ENCODE assay signal across 8 mouse cellular contexts in genomic region chr6:125494092-125494871, GRCm38 (mm10). TPM values are rescaled to one million over a fixed set of nuclear protein-coding genes. Genes with fewer than 3 reads are reported as not detected.
A peak's percentile ranks its signal among the peaks of the same experiment; 100 is the strongest.
DNase-seq lines count a peak whose midpoint lies in the region; ATAC-seq lines count a peak whose summit lies in the region.

Gene Cd9, minus strand, starts transcription at chr6:125494791.

- H3K9ac ChIP-seq in heart, embryonic 13.5 days = peak within 1 kb of the TSS; percentile 91
- H3K9ac ChIP-seq in kidney, embryonic 16.5 days (replicated peaks; ENCODE audit: low read length) = peak within 1 kb of the TSS; percentile 81
- peak within 1 kb of the TSS; percentile 68 for H3K9ac ChIP-seq in liver, embryonic 13.5 days

- peaks cover 48% of the 10 kb centered on the region for H3K4me1 ChIP-seq in heart, embryonic 13.5 days
- H3K4me1 ChIP-seq in kidney, embryonic 16.5 days (ENCODE audit: insufficient read depth, low read length) = peaks cover 32% of the 10 kb centered on the region
- H3K4me1 ChIP-seq in liver, embryonic 13.5 days (replicated peaks) = peaks cover 43% of the 10 kb centered on the region

- peak within 1 kb of the TSS; percentile 74 for H3K27ac ChIP-seq in heart, embryonic 13.5 days (replicated peaks)
- H3K27ac ChIP-seq in kidney, embryonic 16.5 days (ENCODE audit: low read length) = peak within 1 kb of the TSS; percentile 87
- H3K27ac ChIP-seq in liver, embryonic 13.5 days = peak within 1 kb of the TSS; percentile 2; the same call in 1 of the 2 replicates

- peak; percentile 58 for ATAC-seq in activated CD4-positive, CD25-positive, alpha-beta regulatory T cell, adult 4 months
- ATAC-seq in erythroblast, adult 5-6 weeks (replicated peaks; ENCODE audit: low FRiP score, poor library complexity, severe bottlenecking) = no peak
- peak; percentile 53; the same call in 1 of the 2 replicates for ATAC-seq in heart, embryonic 13.5 days (ENCODE audit: extremely low read depth, insufficient number of reproducible peaks, low FRiP score, low TSS enrichment)
- ATAC-seq in kidney, embryonic 16.5 days (ENCODE audit: low FRiP score, low TSS enrichment) = peak; percentile 87
- peak; percentile 68 for ATAC-seq in liver, embryonic 13.5 days (ENCODE audit: low read depth)

- no peaks in the 10 kb centered on the region for H3K36me3 ChIP-seq in heart, embryonic 13.5 days
- no peaks in the 10 kb centered on the region for H3K36me3 ChIP-seq in kidney, embryonic 16.5 days (ENCODE audit: insufficient read depth, low read length)
- H3K36me3 ChIP-seq in liver, embryonic 13.5 days = no peaks in the 10 kb centered on the region

- peaks cover 64% of the 10 kb centered on the region for H3K27me3 ChIP-seq in heart, embryonic 13.5 days (replicated peaks)
- no peaks in the 10 kb centered on the region for H3K27me3 ChIP-seq in kidney, embryonic 16.5 days (ENCODE audit: insufficient read depth, low read length)
- peaks cover 35% of the 10 kb centered on the region for H3K27me3 ChIP-seq in liver, embryonic 13.5 days

- DNase-seq in 416B (ENCODE audit: low read depth) = peak; percentile 86
- no peak for DNase-seq in liver, embryonic 13.5 days
- DNase-seq in naive thymus-derived CD4-positive, alpha-beta T cell, adult 2 months (ENCODE audit: low read depth) = peak; percentile 82
- peak; percentile 88 for DNase-seq in testis, postnatal 10 days (ENCODE audit: low spot score)

- H3K4me2 ChIP-seq in heart, embryonic 13.5 days = peak within 1 kb of the TSS; percentile 91
- peak within 1 kb of the TSS; percentile 89 for H3K4me2 ChIP-seq in kidney, embryonic 16.5 days (replicated peaks; ENCODE audit: low read depth, low read length)
- H3K4me2 ChIP-seq in liver, embryonic 13.5 days = peak within 1 kb of the TSS; percentile 77

- no peaks in the 10 kb centered on the region for H3K9me3 ChIP-seq in heart, embryonic 13.5 days
- H3K9me3 ChIP-seq in kidney, embryonic 16.5 days (ENCODE audit: low read length) = no peaks in the 10 kb centered on the region
- no peaks in the 10 kb centered on the region for H3K9me3 ChIP-seq in liver, embryonic 13.5 days (replicated peaks)

- WGBS in heart, embryonic 13.5 days = under 1% methylated on average over 60 of the region's 61 CpGs
- under 1% methylated on average over 61 of the region's 61 CpGs for WGBS in kidney, embryonic 16.5 days
- WGBS in liver, embryonic 13.5 days (ENCODE audit: insufficient replicate concordance) = under 1% methylated on average over 60 of the region's 61 CpGs

- peak within 1 kb of the TSS; percentile 69 for H3K4me3 ChIP-seq in heart, embryonic 13.5 days
- peak within 1 kb of the TSS; percentile 76 for H3K4me3 ChIP-seq in kidney, embryonic 16.5 days (ENCODE audit: low read length)
- peak within 1 kb of the TSS; percentile 62 for H3K4me3 ChIP-seq in liver, embryonic 13.5 days (replicated peaks)

RNA-seq across cellular contexts. Expression of gene Cd9, which starts in this region (rescaled TPM):
- polyA plus RNA-seq in activated CD4-positive, CD25-positive, alpha-beta regulatory T cell, adult 4 months (2017; shearing (Covaris generic)) = 100 to 1,000 TPM in 1 of 2 experiments, 10 to 100 TPM in 1; 73.3 to 104 TPM
- total RNA-seq in erythroblast, adult 5-6 weeks (2015; ENCODE audit: low replicate concordance) = 52.1 and 58.5 TPM in 2 replicates
- total RNA-seq in erythroblast, adult 5-6 weeks (2017; ENCODE audit: low replicate concordance) = 25.1 and 33.0 TPM in 2 replicates
- 79.6 and 84.5 TPM in 2 replicates for polyA plus RNA-seq in heart, embryonic 13.5 days (2015; fragmentation: Nextera tagmentation; extraction: Ambion mirVana)
- polyA plus RNA-seq in kidney, embryonic 16.5 days (2015; fragmentation: Nextera tagmentation; extraction: Ambion mirVana) = 158 and 178 TPM in 2 replicates
- 92.5 and 94.7 TPM in 2 replicates for polyA plus RNA-seq in liver, embryonic 13.5 days (2015; fragmentation: Nextera tagmentation; extraction: Ambion mirVana)

Comparison
In these comparisons a context has a peak if more than half of its experiments do, and no peak if none do; other contexts are left out.
1. H3K27ac ChIP-seq: peak in every context shown above with its lines; median percentile 87 in kidney, embryonic 16.5 days; 74 in heart, embryonic 13.5 days; 2 in liver, embryonic 13.5 days.